Comparison of ENCODE assay signal across 7 mouse cellular contexts in genomic region chr6:3620428-3621387, GRCm38 (mm10).
DNase-seq lines count a peak whose midpoint lies in the region; ATAC-seq and TF ChIP-seq lines count a peak whose summit lies in the region.
"Not testable (repeated sequence)": the region's sequence is repeated elsewhere in the genome, so short reads cannot be mapped to it uniquely, and the experiment has no call there.

No protein-coding gene starts in this region.

- TF ChIP-seq CTCF in lung, postnatal 0 days (IDR thresholded peaks at IDR 0.05) = peak; percentile 58

- ATAC-seq in hindbrain, embryonic 16.5 days = peak; percentile 85
- ATAC-seq in lung, postnatal 0 days = peak; percentile 73
- peak; percentile 69 for ATAC-seq in neural tube, embryonic 13.5 days (ENCODE audit: low read depth)

- not testable (repeated sequence) for TF ChIP-seq EP300 in lung, postnatal 0 days (IDR thresholded peaks at IDR 0.05)

- not testable (repeated sequence) for H3K36me3 ChIP-seq in hindbrain, embryonic 16.5 days (ENCODE audit: control insufficient read depth, insufficient read depth, low read length); lung, postnatal 0 days (ENCODE audit: insufficient read depth, low read length); neural tube, embryonic 13.5 days

- WGBS in hindbrain, embryonic 16.5 days = 62% methylated on average over 11 of the region's 13 CpGs
- 48% methylated on average over 11 of the region's 13 CpGs for WGBS in lung, postnatal 0 days
- WGBS in neural tube, embryonic 13.5 days = 66% methylated on average over 11 of the region's 13 CpGs

- H3K4me1 ChIP-seq in hindbrain, embryonic 16.5 days (ENCODE audit: control insufficient read depth, insufficient read depth, low read depth, low read length); lung, postnatal 0 days (ENCODE audit: insufficient read depth, low read depth, low read length); neural tube, embryonic 13.5 days (replicated peaks): not testable (repeated sequence)

- not testable (repeated sequence) for H3K9me3 ChIP-seq in hindbrain, embryonic 16.5 days (ENCODE audit: control insufficient read depth, low read length); lung, postnatal 0 days (ENCODE audit: low read length); neural tube, embryonic 13.5 days

- not testable (repeated sequence) for H3K27ac ChIP-seq in hindbrain, embryonic 16.5 days (ENCODE audit: low read depth, low read length); lung, postnatal 0 days (ENCODE audit: low read length); neural tube, embryonic 13.5 days (replicated peaks)

- H3K9ac ChIP-seq in hindbrain, embryonic 16.5 days (ENCODE audit: low read depth, low read length); lung, postnatal 0 days (replicated peaks; ENCODE audit: low read depth); neural tube, embryonic 13.5 days: not testable (repeated sequence)

- H3K27me3 ChIP-seq in hindbrain, embryonic 16.5 days (replicated peaks; ENCODE audit: control insufficient read depth, insufficient read depth, low read length); lung, postnatal 0 days (replicated peaks; ENCODE audit: insufficient read depth, low read length); neural tube, embryonic 13.5 days: not testable (repeated sequence)

- DNase-seq in adipocyte (ENCODE audit: low spot score) = peak; percentile 39
- DNase-seq in embryo, embryonic 10 days (ENCODE audit: low spot score) = peak; percentile 5
- DNase-seq in gastrocnemius, adult 18-20 months (ENCODE audit: low spot score) = peak; percentile 13
- peak; percentile 31 to 49 for DNase-seq in layer of hippocampus, postnatal 10 days (ENCODE audit: low spot score in 2 of 2)
- peak; percentile 57 for DNase-seq in lung, postnatal 0 days (ENCODE audit: low spot score)

- peak overlapping the region; percentile 36 for H3K4me2 ChIP-seq in hindbrain, embryonic 16.5 days (ENCODE audit: low read length)
- H3K4me2 ChIP-seq in lung, postnatal 0 days (replicated peaks; ENCODE audit: low read depth, low read length) = peak overlapping the region; percentile 43
- not testable (repeated sequence) for H3K4me2 ChIP-seq in neural tube, embryonic 13.5 days

- H3K4me3 ChIP-seq in hindbrain, embryonic 16.5 days (ENCODE audit: low read length); neural tube, embryonic 13.5 days: not testable (repeated sequence)
- peak overlapping the region; percentile 18; the same call in 1 of the 2 replicates for H3K4me3 ChIP-seq in lung, postnatal 0 days (ENCODE audit: low read depth, low read length)

Comparison
In these comparisons a context has a peak if more than half of its experiments do, and no peak if none do; other contexts are left out.
1. DNase-seq: peak in every context shown above with its lines; median percentile 57 in lung, postnatal 0 days; 40 in layer of hippocampus, postnatal 10 days; 39 in adipocyte; 13 in gastrocnemius, adult 18-20 months; 5 in embryo, embryonic 10 days.